ENCODE assay signal across 8 mouse cellular contexts in the genomic region with DNA sequence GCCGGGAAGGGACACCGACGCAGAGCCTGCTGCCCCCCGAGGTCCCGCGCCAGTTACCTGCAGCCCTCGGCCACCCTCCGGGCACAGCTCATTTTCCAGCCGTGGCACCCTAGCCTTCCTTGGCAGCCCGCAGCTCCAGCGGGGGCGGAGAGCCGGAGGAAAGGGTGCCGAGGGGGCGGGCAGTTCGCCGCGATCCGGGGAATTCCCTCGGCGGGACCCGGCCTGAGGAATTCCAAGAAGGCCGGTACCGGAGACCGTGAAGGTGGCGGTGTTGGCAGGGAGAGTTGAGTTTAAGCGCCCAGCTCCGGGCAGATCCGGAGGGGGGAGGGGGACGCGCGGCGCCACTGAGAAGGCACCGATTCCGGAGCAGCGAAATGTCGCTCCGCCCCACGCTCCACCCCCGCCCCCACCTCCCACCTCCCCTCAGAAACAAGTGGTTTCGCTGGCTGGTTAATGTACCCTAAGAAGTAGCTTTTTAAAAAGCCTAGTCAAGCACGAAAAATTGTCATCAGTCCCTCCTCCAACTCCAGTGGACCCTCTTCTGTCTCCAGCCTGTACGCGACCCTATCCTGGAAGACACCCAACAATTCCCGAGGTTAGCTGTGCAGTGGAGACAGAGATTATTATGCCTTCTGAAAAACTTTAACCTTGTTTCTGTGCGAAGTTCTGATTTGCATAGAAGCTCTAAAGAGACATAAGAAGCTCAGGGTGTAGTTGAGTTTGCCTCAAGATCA. TPM values are rescaled to one million over a fixed set of nuclear protein-coding genes. Genes with fewer than 3 reads are reported as not detected.
DNase-seq lines count a peak whose midpoint lies in the region; ATAC-seq and TF ChIP-seq lines count a peak whose summit lies in the region.

No protein-coding gene starts in this region.

- no peak for TF ChIP-seq CTCF in testis, adult 2 months (IDR thresholded peaks at IDR 0.05; ENCODE audit: control insufficient read depth, insufficient read depth, insufficient replicate concordance, low read depth, low read length)

- DNase-seq in cerebellum, adult 9-11 months: peak; percentile 10
- no peak for DNase-seq in cerebellum, adult 9-10 months
- DNase-seq in limb, embryonic 14.5 days (ENCODE audit: low spot score): peak; percentile 45

- H3K4me2 ChIP-seq in embryonic facial prominence, embryonic 13.5 days: peak overlapping the region; percentile 97
- H3K4me2 ChIP-seq in heart, embryonic 12.5 days: peak overlapping the region; percentile 90
- H3K4me2 ChIP-seq in kidney, embryonic 14.5 days (replicated peaks; ENCODE audit: low read depth, low read length): peak overlapping the region; percentile 92
- H3K4me2 ChIP-seq in limb, embryonic 14.5 days (replicated peaks; ENCODE audit: low read depth, low read length, severe bottlenecking): peak overlapping the region; percentile 96
- peak overlapping the region; percentile 98 for H3K4me2 ChIP-seq in midbrain, embryonic 15.5 days

- H3K27me3 ChIP-seq in embryonic facial prominence, embryonic 13.5 days: peaks cover 76% of the 10 kb centered on the region
- H3K27me3 ChIP-seq in heart, embryonic 12.5 days (replicated peaks): peaks cover 58% of the 10 kb centered on the region
- H3K27me3 ChIP-seq in kidney, embryonic 14.5 days (ENCODE audit: control insufficient read depth, insufficient read depth, low read length): peaks cover 28% of the 10 kb centered on the region
- peaks cover 28% of the 10 kb centered on the region for H3K27me3 ChIP-seq in limb, embryonic 14.5 days (ENCODE audit: control insufficient read depth, insufficient read depth, low read length)
- peaks cover 55% of the 10 kb centered on the region for H3K27me3 ChIP-seq in midbrain, embryonic 15.5 days (replicated peaks)
- peaks cover 7% of the 10 kb centered on the region; the same call in 1 of the 2 replicates for H3K27me3 ChIP-seq in testis, adult 2 months (ENCODE audit: control insufficient read depth, insufficient read depth, low read length)

- H3K9me3 ChIP-seq in embryonic facial prominence, embryonic 13.5 days: no peaks in the 10 kb centered on the region
- H3K9me3 ChIP-seq in heart, embryonic 12.5 days (replicated peaks): no peaks in the 10 kb centered on the region
- H3K9me3 ChIP-seq in kidney, embryonic 14.5 days (ENCODE audit: control insufficient read depth, low read length): no peaks in the 10 kb centered on the region
- H3K9me3 ChIP-seq in limb, embryonic 14.5 days (ENCODE audit: control insufficient read depth, low read length): no peaks in the 10 kb centered on the region
- no peaks in the 10 kb centered on the region for H3K9me3 ChIP-seq in midbrain, embryonic 15.5 days

- no peaks in the 10 kb centered on the region for H3K36me3 ChIP-seq in embryonic facial prominence, embryonic 13.5 days
- no peaks in the 10 kb centered on the region for H3K36me3 ChIP-seq in heart, embryonic 12.5 days
- no peaks in the 10 kb centered on the region for H3K36me3 ChIP-seq in kidney, embryonic 14.5 days (ENCODE audit: control insufficient read depth, insufficient read depth, low read length)
- H3K36me3 ChIP-seq in limb, embryonic 14.5 days (ENCODE audit: control insufficient read depth, insufficient read depth, low read length): no peaks in the 10 kb centered on the region
- H3K36me3 ChIP-seq in midbrain, embryonic 15.5 days (replicated peaks): no peaks in the 10 kb centered on the region
- no peaks in the 10 kb centered on the region for H3K36me3 ChIP-seq in testis, adult 2 months (ENCODE audit: control insufficient read depth, insufficient read depth, low read length)

- WGBS in embryonic facial prominence, embryonic 13.5 days: under 1% methylated on average over 42 of the region's 46 CpGs
- WGBS in heart, embryonic 12.5 days: under 1% methylated on average over 46 of the region's 46 CpGs
- WGBS in kidney, embryonic 14.5 days: 1% methylated on average over 45 of the region's 46 CpGs
- under 1% methylated on average over 33 of the region's 46 CpGs for WGBS in limb, embryonic 14.5 days
- WGBS in midbrain, embryonic 15.5 days: under 1% methylated on average over 43 of the region's 46 CpGs

- peak overlapping the region; percentile 62 for H3K4me3 ChIP-seq in embryonic facial prominence, embryonic 13.5 days
- peak overlapping the region; percentile 63 for H3K4me3 ChIP-seq in heart, embryonic 12.5 days
- peak overlapping the region; percentile 79 for H3K4me3 ChIP-seq in kidney, embryonic 14.5 days (ENCODE audit: low read length)
- H3K4me3 ChIP-seq in limb, embryonic 14.5 days (replicated peaks; ENCODE audit: low read length): peak overlapping the region; percentile 80
- peak overlapping the region; percentile 52 for H3K4me3 ChIP-seq in midbrain, embryonic 15.5 days
- peak overlapping the region; percentile 50 for H3K4me3 ChIP-seq in testis, adult 2 months (ENCODE audit: control insufficient read depth, low read depth, low read length)

- 0 out of 2 replicates have a peak, but pooled peaks have one; percentile 52 for ATAC-seq in embryonic facial prominence, embryonic 13.5 days (ENCODE audit: insufficient number of reproducible peaks, insufficient read depth, low FRiP score, low TSS enrichment, low read depth)
- ATAC-seq in heart, embryonic 12.5 days (ENCODE audit: insufficient number of reproducible peaks, low FRiP score): peak; percentile 63
- peak; percentile 56 for ATAC-seq in kidney, embryonic 14.5 days (ENCODE audit: low FRiP score, low TSS enrichment)
- ATAC-seq in limb, embryonic 14.5 days (ENCODE audit: low FRiP score, low read depth): peak; percentile 65
- peak; percentile 79 for ATAC-seq in midbrain, embryonic 15.5 days (replicated peaks)

- TF ChIP-seq POLR2A in limb, embryonic 14.5 days (IDR thresholded peaks at IDR 0.05; ENCODE audit: borderline replicate concordance, extremely low read depth, insufficient read depth, insufficient read length): no peak
- TF ChIP-seq POLR2A in testis, adult 2 months (IDR thresholded peaks at IDR 0.05; ENCODE audit: control insufficient read depth, low read depth, low read length): no peak

- peak overlapping the region; percentile 23; the same call in 1 of the 2 replicates for H3K27ac ChIP-seq in embryonic facial prominence, embryonic 13.5 days
- H3K27ac ChIP-seq in heart, embryonic 12.5 days (ENCODE audit: poor library complexity, severe bottlenecking): no peak overlapping the region
- peak overlapping the region; percentile 82 for H3K27ac ChIP-seq in kidney, embryonic 14.5 days (ENCODE audit: low read depth, low read length)
- H3K27ac ChIP-seq in limb, embryonic 14.5 days (replicated peaks; ENCODE audit: low read depth, low read length): 0 out of 2 replicates have a peak overlapping the region, but pooled peaks have one; percentile 19
- H3K27ac ChIP-seq in midbrain, embryonic 15.5 days: no peak overlapping the region
- H3K27ac ChIP-seq in testis, adult 2 months (ENCODE audit: control insufficient read depth, insufficient read depth, low read depth, low read length): no peak overlapping the region

- peaks cover 20% of the 10 kb centered on the region for H3K4me1 ChIP-seq in embryonic facial prominence, embryonic 13.5 days
- peaks cover 11% of the 10 kb centered on the region; the same call in 1 of the 2 replicates for H3K4me1 ChIP-seq in heart, embryonic 12.5 days (replicated peaks)
- H3K4me1 ChIP-seq in kidney, embryonic 14.5 days (ENCODE audit: control insufficient read depth, insufficient read depth, low read length): 0 out of 2 replicates have a peak, but pooled peaks cover 4% of the 10 kb centered on the region
- H3K4me1 ChIP-seq in limb, embryonic 14.5 days (ENCODE audit: control insufficient read depth, insufficient read depth, low read length): peaks cover 4% of the 10 kb centered on the region
- H3K4me1 ChIP-seq in midbrain, embryonic 15.5 days: peaks cover 22% of the 10 kb centered on the region
- H3K4me1 ChIP-seq in testis, adult 2 months (ENCODE audit: control insufficient read depth, insufficient read depth, low read length): peaks cover 15% of the 10 kb centered on the region

- peak overlapping the region; percentile 72 for H3K9ac ChIP-seq in embryonic facial prominence, embryonic 13.5 days
- H3K9ac ChIP-seq in heart, embryonic 12.5 days: peak overlapping the region; percentile 55
- peak overlapping the region; percentile 68 for H3K9ac ChIP-seq in kidney, embryonic 14.5 days (ENCODE audit: low read depth, low read length)
- peak overlapping the region; percentile 62 for H3K9ac ChIP-seq in limb, embryonic 14.5 days (ENCODE audit: low read depth, low read length, severe bottlenecking)
- peak overlapping the region; percentile 23 for H3K9ac ChIP-seq in midbrain, embryonic 15.5 days

RNA-seq across cellular contexts. Expression of a gene that starts 32.5 kb away (rescaled TPM):
- polyA plus RNA-seq in embryonic facial prominence, embryonic 13.5 days (2015; fragmentation: Nextera tagmentation; extraction: Ambion mirVana): 22.3 and 22.4 TPM in 2 replicates
- polyA plus RNA-seq in heart, embryonic 12.5 days (2016; fragmentation: Nextera tagmentation; extraction: Ambion mirVana): 10.3 and 13.2 TPM in 2 replicates
- 12.2 and 16.4 TPM in 2 replicates for polyA plus RNA-seq in kidney, embryonic 14.5 days (2014; fragmentation: Nextera tagmentation; extraction: Ambion mirVana)
- polyA plus RNA-seq in limb, embryonic 14.5 days (2012; rRNA removed): 12.2 and 13.7 TPM in 2 replicates
- polyA plus RNA-seq in limb, embryonic 14.5 days (2014; fragmentation: Nextera tagmentation; extraction: Ambion mirVana): 17.1 and 20.9 TPM in 2 replicates
- 51.3 and 51.9 TPM in 2 replicates for polyA plus RNA-seq in midbrain, embryonic 15.5 days (2015; fragmentation: Nextera tagmentation; extraction: Ambion mirVana)
- polyA plus RNA-seq in testis, adult 2 months (2012; rRNA removed): 8.0 and 8.3 TPM in 2 replicates

Comparison
In these comparisons a context has a peak if more than half of its experiments do, and no peak if none do; other contexts are left out.
1. H3K27ac ChIP-seq: peak in embryonic facial prominence, embryonic 13.5 days (single experiment), kidney, embryonic 14.5 days (single experiment) and limb, embryonic 14.5 days (single experiment); none in heart, embryonic 12.5 days (single experiment), midbrain, embryonic 15.5 days (single experiment) and testis, adult 2 months (single experiment).
2. Peak in every context shown above with its lines, with median percentiles within 50 percentile points of each other: ATAC-seq, H3K4me2 ChIP-seq, H3K4me3 ChIP-seq and H3K9ac ChIP-seq.